Comparison of ENCODE assay signal across 9 mouse cellular contexts in the genomic region with DNA sequence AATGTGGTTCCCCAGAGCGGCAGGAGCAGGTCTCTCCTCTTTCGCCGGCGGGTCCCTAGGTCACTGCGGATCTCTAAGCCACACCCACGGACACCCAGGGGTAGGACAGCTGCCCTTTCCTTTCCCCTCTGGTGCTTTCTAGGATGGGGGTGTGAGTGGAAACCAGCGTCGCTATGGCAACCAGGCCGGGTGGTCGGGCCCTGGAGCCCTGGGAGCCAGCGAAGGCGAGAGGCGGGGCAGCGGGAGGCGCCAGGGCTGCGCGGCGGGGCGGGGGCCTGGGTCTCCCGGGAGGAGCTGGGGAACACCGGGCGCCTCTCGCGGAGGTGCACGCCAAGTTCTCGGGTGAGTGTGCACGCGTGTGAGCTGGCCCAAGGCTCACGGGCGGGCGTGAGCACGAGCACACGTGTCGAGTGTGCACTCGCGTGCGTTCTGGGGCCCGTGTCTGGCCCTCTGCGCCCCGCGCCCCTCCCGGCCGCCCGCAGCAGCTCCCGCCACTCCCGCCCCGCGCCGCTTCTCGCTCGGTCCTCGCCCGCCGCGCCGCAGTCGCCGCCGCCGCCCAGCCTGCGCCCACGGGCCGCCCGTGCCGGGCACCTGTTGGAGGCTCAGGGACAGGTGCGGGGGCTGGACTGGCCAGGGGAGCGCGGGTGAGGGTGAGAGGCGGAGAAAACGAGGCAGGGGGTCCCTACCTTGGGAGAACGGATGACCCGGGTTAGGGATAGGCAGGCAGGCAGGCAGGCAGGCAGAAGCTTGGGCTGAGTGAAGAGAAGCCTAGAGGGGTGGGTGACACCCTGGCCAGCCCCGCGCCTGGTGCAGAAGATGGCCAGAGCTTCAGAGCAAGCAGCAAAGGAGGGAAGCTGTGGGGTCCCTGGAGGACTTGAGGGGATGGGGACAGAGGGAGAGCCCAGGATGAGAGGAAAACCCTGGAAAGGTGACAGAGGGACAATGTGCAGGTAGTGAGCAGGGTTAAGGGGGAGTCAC. TPM values are rescaled to one million over a fixed set of nuclear protein-coding genes. Genes with fewer than 3 reads are reported as not detected.
DNase-seq lines count a peak whose midpoint lies in the region; ATAC-seq and TF ChIP-seq lines count a peak whose summit lies in the region.
"Had no signal": no experiment of that assay in that cellular context is flagged by ENCODE, and none has a peak within 500 bp of the region (broad histone marks: within the 10 kb centered on the region; RNA-seq: fewer than 3 reads in every experiment).

No protein-coding gene starts in this region.

- peaks cover 12% of the 10 kb centered on the region for H3K36me3 ChIP-seq in heart, embryonic 12.5 days
- no peaks in the 10 kb centered on the region for H3K36me3 ChIP-seq in C2C12 (ENCODE audit: control insufficient read depth, insufficient read depth)
- peaks cover 8% of the 10 kb centered on the region; the same call in 1 of the 2 replicates for H3K36me3 ChIP-seq in hindbrain, postnatal 0 days (ENCODE audit: insufficient read depth, low read length)
- H3K36me3 ChIP-seq in neural tube, embryonic 11.5 days (ENCODE audit: control insufficient read depth, insufficient read depth, low read length) = peaks cover 6% of the 10 kb centered on the region; the same call in 1 of the 2 replicates

- no peaks in the 10 kb centered on the region for H3K79me3 ChIP-seq in C2C12 (ENCODE audit: low read depth)

- ATAC-seq in heart, embryonic 12.5 days (ENCODE audit: insufficient number of reproducible peaks, low FRiP score) = no peak
- 0 out of 2 replicates have a peak, but pooled peaks have one; percentile 16 for ATAC-seq in common myeloid progenitor, adult 5-6 weeks (replicated peaks; ENCODE audit: low read depth, poor library complexity, severe bottlenecking)
- ATAC-seq in hindbrain, postnatal 0 days = peak; percentile 63
- ATAC-seq in neural tube, embryonic 11.5 days (ENCODE audit: insufficient read depth, low FRiP score, low TSS enrichment) = peak; percentile 56

- H3ac ChIP-seq in C2C12 (ENCODE audit: control insufficient read depth, insufficient read length, low read depth) = peak overlapping the region; percentile 13

- under 1% methylated on average over 67 of the region's 74 CpGs for WGBS in heart, embryonic 12.5 days
- WGBS in hindbrain, postnatal 0 days = 1% methylated on average over 63 of the region's 74 CpGs
- under 1% methylated on average over 48 of the region's 74 CpGs for WGBS in neural tube, embryonic 11.5 days

- peaks cover 65% of the 10 kb centered on the region for H3K27me3 ChIP-seq in heart, embryonic 12.5 days (replicated peaks)
- peaks cover 42% of the 10 kb centered on the region for H3K27me3 ChIP-seq in C2C12 (ENCODE audit: control insufficient read depth, insufficient read depth, insufficient read length)
- no peaks in the 10 kb centered on the region for H3K27me3 ChIP-seq in hindbrain, postnatal 0 days (ENCODE audit: insufficient read depth, low read length)
- H3K27me3 ChIP-seq in neural tube, embryonic 11.5 days (ENCODE audit: control insufficient read depth, insufficient read depth, low read length) = peaks cover 15% of the 10 kb centered on the region

- peak overlapping the region; percentile 55 for H3K4me3 ChIP-seq in heart, embryonic 12.5 days
- no peak overlapping the region for H3K4me3 ChIP-seq in C2C12 (ENCODE audit: insufficient read depth, poor library complexity, severe bottlenecking)
- peak overlapping the region; percentile 50 for H3K4me3 ChIP-seq in hindbrain, postnatal 0 days (ENCODE audit: low read length)
- peak overlapping the region; percentile 60 for H3K4me3 ChIP-seq in neural tube, embryonic 11.5 days (ENCODE audit: low read depth, low read length)

- no peaks in the 10 kb centered on the region for H3K9me3 ChIP-seq in heart, embryonic 12.5 days (replicated peaks)
- no peaks in the 10 kb centered on the region for H3K9me3 ChIP-seq in hindbrain, postnatal 0 days (ENCODE audit: low read length)
- no peaks in the 10 kb centered on the region for H3K9me3 ChIP-seq in neural tube, embryonic 11.5 days (ENCODE audit: control insufficient read depth, low read length)

- H3K4me2 ChIP-seq in heart, embryonic 12.5 days = peak overlapping the region; percentile 96
- peak overlapping the region; percentile 81 for H3K4me2 ChIP-seq in hindbrain, postnatal 0 days (ENCODE audit: low read depth, low read length)
- H3K4me2 ChIP-seq in neural tube, embryonic 11.5 days (ENCODE audit: low read depth) = peak overlapping the region; percentile 100

- H3K9ac ChIP-seq in heart, embryonic 12.5 days = peak overlapping the region; percentile 59
- H3K9ac ChIP-seq in hindbrain, postnatal 0 days (replicated peaks; ENCODE audit: low read length) = peak overlapping the region; percentile 61
- H3K9ac ChIP-seq in neural tube, embryonic 11.5 days (ENCODE audit: low read length) = peak overlapping the region; percentile 65

- H3K79me2 ChIP-seq in C2C12 (ENCODE audit: control insufficient read depth, insufficient read depth) = no peaks in the 10 kb centered on the region

- no peak for TF ChIP-seq CTCF in C2C12 (IDR thresholded peaks at IDR 0.05; ENCODE audit: control insufficient read depth, insufficient read depth, insufficient read length)
- no peak for TF ChIP-seq CTCF in hindbrain, postnatal 0 days (IDR thresholded peaks at IDR 0.05; ENCODE audit: low read depth)

- H3K4me1 ChIP-seq in heart, embryonic 12.5 days (replicated peaks) = peaks cover 22% of the 10 kb centered on the region
- H3K4me1 ChIP-seq in hindbrain, postnatal 0 days (ENCODE audit: insufficient read depth, low read length) = peaks cover 13% of the 10 kb centered on the region; the same call in 1 of the 2 replicates
- peaks cover 12% of the 10 kb centered on the region for H3K4me1 ChIP-seq in neural tube, embryonic 11.5 days (ENCODE audit: control insufficient read depth, insufficient read depth, low read length)

- no peak for DNase-seq in heart, adult 9 months (ENCODE audit: low spot score in 2 of 2)
- peak; percentile 67 for DNase-seq in hindbrain, postnatal 0 days (ENCODE audit: low spot score)
- peak; percentile 75 for DNase-seq in neural tube, embryonic 11.5 days (ENCODE audit: low spot score)
- no peak for DNase-seq in thymus, postnatal 0 days (ENCODE audit: low spot score)
- DNase-seq in thymus, postnatal 25 days = no peak

- H3K27ac ChIP-seq in heart, embryonic 12.5 days (ENCODE audit: poor library complexity, severe bottlenecking) = no peak overlapping the region
- H3K27ac ChIP-seq in hindbrain, postnatal 0 days = peak overlapping the region; percentile 69
- H3K27ac ChIP-seq in neural tube, embryonic 11.5 days (ENCODE audit: low read depth, low read length) = no peak overlapping the region
- H3K27ac ChIP-seq: macrophage had no signal

TF ChIP-seq in C2C12, 6 proteins besides CTCF, POLR2A, EP300 and RAD21 (continues in another document):
- no peak for TF ChIP-seq CEBPB (IDR thresholded peaks at IDR 0.05; ENCODE audit: low read depth)
- no peak for TF ChIP-seq MYOD1 (IDR thresholded peaks at IDR 0.05; ENCODE audit: control insufficient read depth, insufficient read length, low read depth)

RNA-seq across cellular contexts. Expression of gene Doc2a, which starts 0.5 kb away (rescaled TPM):
- polyA plus RNA-seq in heart, embryonic 12.5 days (2016; fragmentation: Nextera tagmentation; extraction: Ambion mirVana) = not detected in 2 replicates
- not detected for polyA plus RNA-seq in C2C12 (2012; fragmentation: generic; extraction: Trizol)
- total RNA-seq in common myeloid progenitor, adult 5-6 weeks (2017) = not detected in 2 replicates
- 40.5 and 57.3 TPM in 2 replicates for total RNA-seq in hindbrain, postnatal 0 days (2014; rRNA removed)
- 31.3 and 37.6 TPM in 2 replicates for polyA plus RNA-seq in hindbrain, postnatal 0 days (2015; fragmentation: Nextera tagmentation; extraction: Ambion mirVana)
- 4.4 and 5.6 TPM in 2 replicates for polyA plus RNA-seq in neural tube, embryonic 11.5 days (2014; fragmentation: Nextera tagmentation; extraction: Ambion mirVana)
- 0.21 and 0.33 TPM in 2 replicates for polyA plus RNA-seq in thymus, postnatal 0 days (2015; fragmentation: Nextera tagmentation; extraction: Ambion mirVana)

RNA-seq across cellular contexts. Expression of gene Hirip3, which starts 14.1 kb away (rescaled TPM):
- 18.0 and 22.5 TPM in 2 replicates for polyA plus RNA-seq in heart, embryonic 12.5 days (2016; fragmentation: Nextera tagmentation; extraction: Ambion mirVana)
- 53.9 TPM for polyA plus RNA-seq in C2C12 (2012; fragmentation: generic; extraction: Trizol)
- 283 and 331 TPM in 2 replicates for total RNA-seq in common myeloid progenitor, adult 5-6 weeks (2017)
- 4.3 and 9.4 TPM in 2 replicates for total RNA-seq in hindbrain, postnatal 0 days (2014; rRNA removed)
- 20.6 and 21.1 TPM in 2 replicates for polyA plus RNA-seq in hindbrain, postnatal 0 days (2015; fragmentation: Nextera tagmentation; extraction: Ambion mirVana)
- polyA plus RNA-seq in neural tube, embryonic 11.5 days (2014; fragmentation: Nextera tagmentation; extraction: Ambion mirVana) = 21.0 and 23.4 TPM in 2 replicates
- polyA plus RNA-seq in thymus, postnatal 0 days (2015; fragmentation: Nextera tagmentation; extraction: Ambion mirVana) = 16.9 and 22.6 TPM in 2 replicates

RNA-seq across cellular contexts. Expression of gene Ino80e, which starts 14.5 kb away (rescaled TPM):
- 62.9 and 66.8 TPM in 2 replicates for polyA plus RNA-seq in heart, embryonic 12.5 days (2016; fragmentation: Nextera tagmentation; extraction: Ambion mirVana)
- polyA plus RNA-seq in C2C12 (2012; fragmentation: generic; extraction: Trizol) = 105 TPM
- 33.4 and 43.2 TPM in 2 replicates for total RNA-seq in common myeloid progenitor, adult 5-6 weeks (2017)
- 61.0 and 66.9 TPM in 2 replicates for total RNA-seq in hindbrain, postnatal 0 days (2014; rRNA removed)
- 85.2 and 85.5 TPM in 2 replicates for polyA plus RNA-seq in hindbrain, postnatal 0 days (2015; fragmentation: Nextera tagmentation; extraction: Ambion mirVana)
- 91.8 and 96.3 TPM in 2 replicates for polyA plus RNA-seq in neural tube, embryonic 11.5 days (2014; fragmentation: Nextera tagmentation; extraction: Ambion mirVana)
- 82.9 and 98.9 TPM in 2 replicates for polyA plus RNA-seq in thymus, postnatal 0 days (2015; fragmentation: Nextera tagmentation; extraction: Ambion mirVana)

RNA-seq across cellular contexts. Expression of gene 4930451I11Rik, which starts 16.3 kb away (rescaled TPM):
- not detected in 2 replicates for polyA plus RNA-seq in heart, embryonic 12.5 days (2016; fragmentation: Nextera tagmentation; extraction: Ambion mirVana)
- not detected for polyA plus RNA-seq in C2C12 (2012; fragmentation: generic; extraction: Trizol)
- total RNA-seq in common myeloid progenitor, adult 5-6 weeks (2017) = not detected in 2 replicates
- total RNA-seq in hindbrain, postnatal 0 days (2014; rRNA removed) = not detected in 2 replicates
- 0.54 TPM in 1 of 2 replicates, not detected in the other for polyA plus RNA-seq in hindbrain, postnatal 0 days (2015; fragmentation: Nextera tagmentation; extraction: Ambion mirVana)
- not detected in 2 replicates for polyA plus RNA-seq in neural tube, embryonic 11.5 days (2014; fragmentation: Nextera tagmentation; extraction: Ambion mirVana)
- polyA plus RNA-seq in thymus, postnatal 0 days (2015; fragmentation: Nextera tagmentation; extraction: Ambion mirVana) = not detected in 2 replicates
- polyA plus RNA-seq: macrophage had no signal

RNA-seq across cellular contexts. Expression of gene Taok2, which starts 36.8 kb away (rescaled TPM):
- 40.8 and 42.5 TPM in 2 replicates for polyA plus RNA-seq in heart, embryonic 12.5 days (2016; fragmentation: Nextera tagmentation; extraction: Ambion mirVana)
- polyA plus RNA-seq in C2C12 (2012; fragmentation: generic; extraction: Trizol) = 27.9 TPM
- total RNA-seq in common myeloid progenitor, adult 5-6 weeks (2017) = 32.2 and 42.2 TPM in 2 replicates
- 140 and 143 TPM in 2 replicates for total RNA-seq in hindbrain, postnatal 0 days (2014; rRNA removed)
- polyA plus RNA-seq in hindbrain, postnatal 0 days (2015; fragmentation: Nextera tagmentation; extraction: Ambion mirVana) = 41.0 and 43.7 TPM in 2 replicates
- polyA plus RNA-seq in neural tube, embryonic 11.5 days (2014; fragmentation: Nextera tagmentation; extraction: Ambion mirVana) = 33.2 and 34.0 TPM in 2 replicates
- 21.2 and 26.6 TPM in 2 replicates for polyA plus RNA-seq in thymus, postnatal 0 days (2015; fragmentation: Nextera tagmentation; extraction: Ambion mirVana)

Comparison
In these comparisons a context has a peak if more than half of its experiments do, and no peak if none do; other contexts are left out.
1. DNase-seq: peak in hindbrain, postnatal 0 days (single experiment) and neural tube, embryonic 11.5 days (single experiment); none in heart, adult 9 months (0 of 2), thymus, postnatal 0 days (single experiment) and thymus, postnatal 25 days (single experiment).
2. Peak in every context shown above with its lines, with median percentiles within 50 percentile points of each other: H3K4me2 ChIP-seq and H3K9ac ChIP-seq.